Mouse (Mus musculus) heart, adult 9 months (tissue): ENCODE measurements at regions not wholly inside any gene's neighbourhood (a gene's known extent, or its start where the extent isn't known, plus 50 kb on each side); places are given as distances from the start of the nearest gene placed in this dataset.

Experiments used
- DNase-seq, 2 experiments: peaks; one replicate each; pipeline ENCODE4 v3.0.0; 2022; ENCODE audit warnings: low spot score in 2 of 2

- peak in 1 of 2 experiments; percentile 8 for DNase-seq
Measured at GRCm38 (mm10) chrX:5203101-5203500, 251.2 kb downstream of the Btbd35f27 start.
